Mouse (Mus musculus) hindbrain, embryonic 14.5 days (tissue): Measurements from ENCODE around the gene Lhx6. TPM values are rescaled to one million over a fixed set of nuclear protein-coding genes. Genes with fewer than 3 reads are reported as not detected.

Source experiments
- ATAC-seq: fragments of 200-750 bp; cut with Nextera tagmentation; 2 replicates; pipeline ENCODE4 v1.8.0; 2017; ENCODE audit warnings: moderate number of reproducible peaks, mild to moderate bottlenecking, moderate TSS enrichment, moderate library complexity; ENCODE audit not compliant: low FRiP score
- DNase-seq: peaks from one replicate; pipeline ENCODE4 v3.0.0-alpha.2; 2015; ENCODE audit warnings: low spot score
- H3K27ac ChIP-seq: fragments of 300-500 bp; sonication (generic); 2 replicates; pipeline ENCODE4 v1.5.1; 2014; ENCODE audit warnings: mild to moderate bottlenecking, moderate library complexity
- H3K27me3 ChIP-seq: fragments of 300-500 bp; sonication (generic); 2 replicates; pipeline ENCODE4 v1.6.1; 2014; ENCODE audit warnings: mild to moderate bottlenecking, low read length, mixed read lengths; ENCODE audit not compliant: control insufficient read depth, insufficient read depth
- H3K36me3 ChIP-seq: fragments of 300-500 bp; sonication (generic); replicated peaks from 2 replicates; pipeline ENCODE4 v1.6.1; 2014; ENCODE audit not compliant: control insufficient read depth, insufficient read depth
- H3K4me1 ChIP-seq: fragments of 300-500 bp; sonication (generic); replicated peaks from 2 replicates; pipeline ENCODE4 v1.6.1; 2014; ENCODE audit warnings: antibody characterized with exemption, low read length, mixed read lengths; ENCODE audit not compliant: control insufficient read depth, insufficient read depth
- H3K4me2 ChIP-seq: fragments of 300-500 bp; sonication (generic); replicated peaks from 2 replicates; pipeline ENCODE4 v1.6.1; 2014; ENCODE audit warnings: mild to moderate bottlenecking, moderate library complexity
- H3K4me3 ChIP-seq: fragments of 300-500 bp; sonication (generic); replicated peaks from 2 replicates; pipeline ENCODE4 v1.5.1; 2014; ENCODE audit warnings: mild to moderate bottlenecking, low read length
- H3K9ac ChIP-seq: fragments of 300-500 bp; sonication (generic); 2 replicates; pipeline ENCODE4 v1.6.1; 2014
- H3K9me3 ChIP-seq: fragments of 300-500 bp; sonication (generic); 2 replicates; pipeline ENCODE4 v1.6.1; 2016; ENCODE audit warnings: low read length; ENCODE audit not compliant: control insufficient read depth
- WGBS: fragments of 180-500 bp; shearing (Covaris S2); extraction: QIAGEN DNeasy Blood & Tissue Kit; methylation state at CpG from one replicate; pipeline ENCODE4 v1.1.7; 2014; 5-methylcytosine and 5-hydroxymethylcytosine counted together
- polyA plus RNA-seq: library from polyadenylated mRNA; unstranded; fragments of >200 nt; fragmentation: Nextera tagmentation; extraction: Ambion mirVana; gene quantifications from 2 replicates; pipeline ENCODE4 v1.2.1, GENCODE M21; 2014

Gene Lhx6
- polyA plus RNA-seq, 1 experiment from 2014 or later: 1.2 TPM

DNA sequence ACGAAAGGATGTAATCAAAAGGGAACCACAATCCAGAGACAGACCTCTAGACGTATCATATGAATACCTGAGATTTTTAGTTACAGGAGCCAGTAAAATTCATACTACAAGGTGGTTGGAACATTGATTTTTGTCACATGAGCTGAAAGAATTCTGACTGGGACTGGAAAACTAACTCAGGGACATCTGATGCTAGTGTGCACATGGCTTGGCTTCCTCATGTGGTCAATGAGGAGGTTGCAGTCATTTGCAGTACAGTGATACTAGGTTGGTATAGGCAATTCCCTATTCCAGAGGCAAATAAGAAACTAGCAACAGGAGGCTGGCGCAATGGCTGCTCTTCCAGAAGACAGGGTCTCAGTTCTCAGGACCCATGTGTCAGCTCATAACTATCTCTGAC, 7.4 kb upstream of the Lhx6 start:
- Histone ChIP-seq H3K4me1 (no peaks in the 10 kb centered on the region), H3K36me3 (peaks cover 28% of the 10 kb centered on the region), H3K27ac (no peak overlapping the region), H3K9me3 (no peaks in the 10 kb centered on the region), H3K9ac (no peak overlapping the region), H3K27me3 (peaks cover 38% of the 10 kb centered on the region), H3K4me3 (no peak overlapping the region), H3K4me2 (no peak overlapping the region)
- no peak for ATAC-seq
- WGBS: 87% methylated on average over 3 of the region's 3 CpGs
- no peak for DNase-seq

GRCm38 (mm10) chr2:36108615-36109014, 3.4 kb upstream of the Lhx6 start:
- Histone ChIP-seq H3K36me3 (no peaks in the 10 kb centered on the region), H3K27me3 (peaks cover 77% of the 10 kb centered on the region), H3K27ac (no peak overlapping the region), H3K9me3 (no peaks in the 10 kb centered on the region), H3K4me1 (peaks cover 16% of the 10 kb centered on the region; the same call in 1 of the 2 replicates), H3K4me2 (no peak overlapping the region), H3K4me3 (no peak overlapping the region), H3K9ac (no peak overlapping the region)
- WGBS: 8% methylated on average over 7 of the region's 7 CpGs
- ATAC-seq (no peak), DNase-seq (no peak)

DNA sequence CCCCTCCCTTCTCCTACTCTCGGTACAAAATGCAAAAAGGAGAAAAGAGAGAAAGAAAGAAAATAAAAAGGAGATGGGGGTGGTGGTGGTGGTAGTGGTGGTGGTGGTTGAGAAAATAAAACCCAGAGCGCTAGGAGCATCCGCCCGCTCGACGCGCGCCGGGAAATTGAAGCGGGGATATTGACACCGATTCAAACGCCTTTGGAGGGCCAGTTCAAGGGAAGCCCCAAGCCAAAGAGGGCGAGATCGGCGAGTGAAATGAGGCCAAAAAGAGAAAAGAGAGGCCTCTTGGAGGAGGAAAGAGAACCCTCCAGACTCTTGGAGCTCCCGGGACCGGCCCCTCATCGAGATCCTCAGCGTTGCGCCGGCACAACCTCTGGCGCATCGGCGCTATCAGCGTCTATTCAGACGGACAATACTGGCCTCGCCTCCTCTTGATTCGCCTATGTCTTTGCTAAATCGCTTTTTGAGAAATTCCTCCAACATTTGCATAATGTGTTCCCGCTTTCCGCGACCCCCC, 712 bp downstream of the Lhx6 start:
- WGBS: under 1% methylated on average over 31 of the region's 32 CpGs
- 0 out of 2 replicates have a peak overlapping the region, but pooled peaks have one; percentile 44 for H3K9ac ChIP-seq
- H3K4me1 ChIP-seq: peaks cover 34% of the 10 kb centered on the region
- no peak for ATAC-seq
- DNase-seq: no peak
- no peak overlapping the region for H3K27ac ChIP-seq
- H3K9me3 ChIP-seq: no peaks in the 10 kb centered on the region
- H3K4me3 ChIP-seq: peak overlapping the region; percentile 30
- no peaks in the 10 kb centered on the region for H3K36me3 ChIP-seq
- H3K27me3 ChIP-seq: peaks cover 98% of the 10 kb centered on the region
- peak overlapping the region; percentile 53 for H3K4me2 ChIP-seq

- H3K4me2 ChIP-seq: peak overlapping the region; percentile 53
- under 1% methylated on average over 38 of the region's 38 CpGs for WGBS
- H3K9me3 ChIP-seq: no peaks in the 10 kb centered on the region
- H3K4me3 ChIP-seq: peak overlapping the region; percentile 30
- no peak for ATAC-seq
- peaks cover 34% of the 10 kb centered on the region for H3K4me1 ChIP-seq
- no peaks in the 10 kb centered on the region for H3K36me3 ChIP-seq
- peaks cover 99% of the 10 kb centered on the region for H3K27me3 ChIP-seq
- H3K27ac ChIP-seq: no peak overlapping the region
- DNase-seq: no peak
- no peak overlapping the region for H3K9ac ChIP-seq
Measured at GRCm38 (mm10) chr2:36103555-36104367, 1.4 kb downstream of the Lhx6 start.

DNA sequence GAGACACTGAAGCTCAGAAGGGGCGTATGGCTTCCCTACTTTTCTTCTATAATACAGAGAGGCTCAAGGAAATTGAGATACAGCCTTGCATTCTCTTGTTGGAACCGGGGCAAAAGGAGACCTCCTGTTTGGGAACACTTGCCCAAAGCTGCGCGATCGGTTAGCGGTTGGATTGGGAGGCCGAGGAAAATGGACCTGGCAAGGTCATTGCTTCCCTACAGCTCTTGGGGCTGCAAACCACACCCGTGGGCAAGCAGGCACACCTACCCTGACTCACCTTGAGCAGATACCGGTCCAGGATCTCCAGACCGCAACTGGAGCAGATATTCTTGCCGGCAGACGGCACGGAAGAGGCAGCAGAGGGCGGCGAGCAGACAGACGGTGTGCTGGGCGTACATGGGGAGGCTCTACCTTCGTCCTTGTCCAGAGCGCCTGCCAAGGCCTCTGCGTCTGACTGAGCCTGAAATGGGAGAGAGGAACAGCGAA, 2.1 kb downstream of the Lhx6 start:
- Histone ChIP-seq H3K4me1 (peaks cover 34% of the 10 kb centered on the region), H3K4me2 (peak overlapping the region; percentile 53; the same call in 1 of the 2 replicates), H3K36me3 (no peaks in the 10 kb centered on the region), H3K27me3 (peaks cover 99% of the 10 kb centered on the region), H3K4me3 (peak overlapping the region; percentile 30; the same call in 1 of the 2 replicates), H3K9me3 (no peaks in the 10 kb centered on the region), H3K9ac (no peak overlapping the region), H3K27ac (no peak overlapping the region)
- DNase-seq (no peak), ATAC-seq (no peak)
- WGBS: 3% methylated on average over 21 of the region's 21 CpGs

DNA sequence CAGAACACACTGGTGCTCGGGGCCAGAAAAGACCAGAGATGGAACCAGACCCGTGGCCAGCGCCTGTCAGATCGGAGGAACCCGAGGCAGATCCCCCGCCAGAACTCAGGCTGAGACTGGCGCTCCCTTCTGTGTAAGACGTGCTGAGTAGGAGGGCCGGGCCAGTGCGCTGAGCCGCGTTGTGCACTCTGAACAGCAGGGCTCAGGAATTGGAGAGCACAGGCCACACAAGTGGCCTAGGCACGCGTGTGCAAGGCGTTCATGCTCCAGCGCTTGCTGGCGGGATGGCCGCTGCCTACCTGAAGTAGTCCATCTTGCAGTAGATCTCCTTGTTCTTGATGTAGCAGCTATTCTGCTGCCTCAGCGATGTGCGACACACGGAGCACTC, 2.7 kb downstream of the Lhx6 start:
- H3K27ac ChIP-seq: no peak overlapping the region
- no peak for ATAC-seq
- H3K4me1 ChIP-seq: peaks cover 34% of the 10 kb centered on the region
- no peaks in the 10 kb centered on the region for H3K36me3 ChIP-seq
- peaks cover 99% of the 10 kb centered on the region for H3K27me3 ChIP-seq
- peak overlapping the region; percentile 10; the same call in 1 of the 2 replicates for H3K4me3 ChIP-seq
- no peaks in the 10 kb centered on the region for H3K9me3 ChIP-seq
- peak overlapping the region; percentile 1; the same call in 1 of the 2 replicates for H3K4me2 ChIP-seq
- under 1% methylated on average over 21 of the region's 21 CpGs for WGBS
- no peak for DNase-seq
- no peak overlapping the region for H3K9ac ChIP-seq

GRCm38 (mm10) chr2:36101866-36102558, 3.2 kb downstream of the Lhx6 start:
- Histone ChIP-seq H3K27me3 (peaks cover 99% of the 10 kb centered on the region), H3K4me2 (0 out of 2 replicates have a peak overlapping the region, but pooled peaks have one; percentile 1), H3K27ac (no peak overlapping the region), H3K36me3 (no peaks in the 10 kb centered on the region), H3K4me3 (no peak overlapping the region), H3K4me1 (peaks cover 34% of the 10 kb centered on the region), H3K9me3 (no peaks in the 10 kb centered on the region), H3K9ac (no peak overlapping the region)
- no peak for DNase-seq
- no peak for ATAC-seq
- WGBS: 3% methylated on average over 28 of the region's 28 CpGs

DNA sequence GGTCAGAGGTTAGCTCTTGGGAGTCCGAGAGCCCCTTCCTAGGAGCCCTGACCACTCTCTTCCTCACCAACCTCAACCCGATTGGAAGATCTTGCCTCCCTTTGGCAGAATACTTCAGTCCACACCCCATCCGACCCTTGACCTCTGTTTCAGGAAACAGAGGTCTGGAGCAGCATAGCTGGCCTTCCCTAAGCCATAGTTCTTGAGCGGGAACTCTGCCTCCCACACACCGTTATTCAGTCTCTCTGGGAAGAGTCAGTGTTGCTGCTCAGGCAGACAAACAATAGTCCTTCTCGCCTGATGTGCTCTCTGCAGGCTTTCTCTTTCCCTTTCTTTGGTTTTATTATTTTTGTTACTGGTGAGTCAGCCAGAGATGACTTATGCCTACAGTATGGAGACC, 5.5 kb downstream of the Lhx6 start:
- no peak for ATAC-seq
- 5% methylated on average over 6 of the region's 6 CpGs for WGBS
- peaks cover 25% of the 10 kb centered on the region for H3K4me1 ChIP-seq

GRCm38 (mm10) chr2:36098021-36098420, 7.2 kb downstream of the Lhx6 start:
- Histone ChIP-seq H3K9ac (no peak overlapping the region), H3K9me3 (no peaks in the 10 kb centered on the region), H3K27ac (no peak overlapping the region), H3K4me2 (no peak overlapping the region), H3K36me3 (no peaks in the 10 kb centered on the region), H3K4me1 (peaks cover 16% of the 10 kb centered on the region), H3K27me3 (peaks cover 100% of the 10 kb centered on the region), H3K4me3 (no peak overlapping the region)
- ATAC-seq: no peak
- DNase-seq: no peak
- WGBS: 2% methylated on average over 5 of the region's 5 CpGs

More for the DNA sequence above, 5.5 kb downstream of the Lhx6 start:
- Histone ChIP-seq H3K9ac (no peak overlapping the region), H3K36me3 (no peaks in the 10 kb centered on the region), H3K9me3 (no peaks in the 10 kb centered on the region), H3K4me2 (no peak overlapping the region), H3K27me3 (peaks cover 99% of the 10 kb centered on the region), H3K4me3 (no peak overlapping the region), H3K27ac (no peak overlapping the region)
- no peak for DNase-seq
